Mouse (Mus musculus): ENCODE results near the gene Slc7a14. TPM values are rescaled to one million over a fixed set of nuclear protein-coding genes. Genes with fewer than 3 reads are reported as not detected.

Gene Slc7a14
- polyA plus RNA-seq, 1 experiment from 2014 or later, result 0.15 TPM

DNA sequence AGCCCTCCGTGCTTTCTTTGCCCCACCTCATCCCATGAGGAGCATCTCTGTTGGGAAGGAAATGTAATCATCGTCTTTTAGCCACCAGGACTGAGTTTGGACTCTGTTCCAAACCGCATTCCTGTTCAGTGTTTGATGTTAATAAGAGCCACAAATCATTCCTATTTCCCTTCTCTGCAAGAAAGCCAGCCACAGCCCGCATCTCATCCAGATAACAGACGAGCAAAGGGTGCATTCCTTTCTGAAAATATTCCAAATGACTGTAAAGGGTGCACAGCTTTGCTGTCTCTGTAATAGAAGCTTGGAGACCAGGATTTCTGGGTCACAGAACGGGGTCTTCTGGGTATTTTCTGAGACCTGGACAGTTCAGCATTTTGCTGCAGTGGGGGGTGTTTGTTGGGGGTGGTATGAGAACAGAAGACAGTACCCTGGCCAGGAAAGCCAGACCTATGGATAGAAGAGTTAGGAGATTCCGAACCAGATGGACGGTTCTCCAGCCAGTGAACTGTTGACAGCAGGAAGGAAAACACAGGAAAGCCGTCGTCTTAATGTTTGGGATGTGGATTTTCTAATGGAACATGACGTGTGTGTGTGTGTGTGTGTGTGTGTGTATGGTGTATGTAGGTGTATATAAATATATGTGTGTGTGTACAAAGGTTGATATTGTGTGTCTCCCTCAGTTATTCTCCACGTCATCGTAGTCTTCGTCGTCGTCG lies 110.9 kb downstream of the Slc7a14 start:
- H3K4me3 ChIP-seq (ENCODE audit: low read depth, low read length), result no peak overlapping the region
- 79% methylated on average over 17 of the region's 17 CpGs for WGBS
- no peaks in the 10 kb centered on the region for H3K36me3 ChIP-seq (replicated peaks; ENCODE audit: control insufficient read depth, insufficient read depth, low read depth, low read length)
- H3K9me3 ChIP-seq (replicated peaks; ENCODE audit: control insufficient read depth, low read length), result no peaks in the 10 kb centered on the region
- ATAC-seq (replicated peaks; ENCODE audit: insufficient number of reproducible peaks, low FRiP score, low TSS enrichment, low read depth) (no peak), DNase-seq (ENCODE audit: low spot score) (no peak)
- H3K9ac ChIP-seq (replicated peaks; ENCODE audit: low read length), result no peak overlapping the region
- H3K27ac ChIP-seq (replicated peaks; ENCODE audit: low read depth, low read length), result no peak overlapping the region
- no peak overlapping the region for H3K4me2 ChIP-seq (ENCODE audit: low read depth, low read length)
- no peaks in the 10 kb centered on the region for H3K27me3 ChIP-seq (ENCODE audit: control insufficient read depth, insufficient read depth, low read length)
- H3K4me1 ChIP-seq (ENCODE audit: control insufficient read depth, insufficient read depth, low read length), result no peaks in the 10 kb centered on the region

GRCm38 (mm10) chr3:31191402-31191801 lies 118.8 kb downstream of the Slc7a14 start:
- Histone ChIP-seq H3K36me3 (replicated peaks; ENCODE audit: control insufficient read depth, insufficient read depth, low read depth, low read length) (no peaks in the 10 kb centered on the region), H3K27me3 (ENCODE audit: control insufficient read depth, insufficient read depth, low read length) (no peaks in the 10 kb centered on the region), H3K4me3 (ENCODE audit: low read depth, low read length) (no peak overlapping the region), H3K4me2 (ENCODE audit: low read depth, low read length) (no peak overlapping the region), H3K27ac (replicated peaks; ENCODE audit: low read depth, low read length) (no peak overlapping the region), H3K9me3 (replicated peaks; ENCODE audit: control insufficient read depth, low read length) (no peaks in the 10 kb centered on the region), H3K9ac (replicated peaks; ENCODE audit: low read length) (no peak overlapping the region), H3K4me1 (ENCODE audit: control insufficient read depth, insufficient read depth, low read length) (no peaks in the 10 kb centered on the region)
- 48% methylated on average over 10 of the region's 10 CpGs for WGBS
- no peak for ATAC-seq (replicated peaks; ENCODE audit: insufficient number of reproducible peaks, low FRiP score, low TSS enrichment, low read depth)
- peak; percentile 69 for DNase-seq (ENCODE audit: low spot score)

- 87% methylated on average over 7 of the region's 7 CpGs for WGBS
- Histone ChIP-seq H3K4me2 (ENCODE audit: low read depth, low read length) (no peak overlapping the region), H3K4me1 (ENCODE audit: control insufficient read depth, insufficient read depth, low read length) (no peaks in the 10 kb centered on the region), H3K27me3 (ENCODE audit: control insufficient read depth, insufficient read depth, low read length) (no peaks in the 10 kb centered on the region), H3K4me3 (ENCODE audit: low read depth, low read length) (no peak overlapping the region), H3K9me3 (replicated peaks; ENCODE audit: control insufficient read depth, low read length) (no peaks in the 10 kb centered on the region), H3K9ac (replicated peaks; ENCODE audit: low read length) (no peak overlapping the region), H3K27ac (replicated peaks; ENCODE audit: low read depth, low read length) (no peak overlapping the region), H3K36me3 (replicated peaks; ENCODE audit: control insufficient read depth, insufficient read depth, low read depth, low read length) (no peaks in the 10 kb centered on the region)
- DNase-seq (ENCODE audit: low spot score) (no peak), ATAC-seq (replicated peaks; ENCODE audit: insufficient number of reproducible peaks, low FRiP score, low TSS enrichment, low read depth) (no peak)
These were observed 119.8 kb downstream of the Slc7a14 start for GRCm38 (mm10) chr3:31190342-31190741.

DNA sequence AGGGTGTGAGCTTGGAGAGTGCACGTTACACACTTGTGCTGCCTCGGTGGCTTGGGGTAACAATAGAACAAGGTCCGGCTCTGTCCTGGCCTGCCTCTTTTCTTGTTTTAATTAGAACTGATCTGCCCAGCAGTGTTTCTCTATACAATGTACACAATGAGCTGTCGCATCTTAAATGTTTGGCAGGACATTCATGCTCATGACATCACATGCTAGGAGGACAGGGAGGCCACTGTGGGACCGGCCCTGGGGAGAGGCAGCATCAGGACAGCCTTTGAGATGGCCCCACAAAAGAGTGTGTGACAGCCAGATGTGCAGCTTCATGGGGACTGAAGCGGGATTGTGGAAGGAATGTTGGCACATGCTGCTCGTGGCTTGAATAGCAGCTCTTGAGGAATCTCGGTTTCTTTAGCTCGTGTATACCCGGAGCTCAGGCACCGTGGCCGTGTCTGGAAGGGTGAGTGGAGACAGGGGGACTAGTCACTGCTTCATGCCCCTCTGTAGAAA lies 143.8 kb downstream of the Slc7a14 start:
- H3K4me2 ChIP-seq (ENCODE audit: low read depth, low read length), result no peak overlapping the region
- ATAC-seq (replicated peaks; ENCODE audit: insufficient number of reproducible peaks, low FRiP score, low TSS enrichment, low read depth) (peak; percentile 77), DNase-seq (ENCODE audit: low spot score) (no peak)
- 48% methylated on average over 12 of the region's 12 CpGs for WGBS
- no peaks in the 10 kb centered on the region for H3K36me3 ChIP-seq (replicated peaks; ENCODE audit: control insufficient read depth, insufficient read depth, low read depth, low read length)
- no peaks in the 10 kb centered on the region for H3K27me3 ChIP-seq (ENCODE audit: control insufficient read depth, insufficient read depth, low read length)
- no peak overlapping the region for H3K27ac ChIP-seq (replicated peaks; ENCODE audit: low read depth, low read length)
- no peaks in the 10 kb centered on the region for H3K9me3 ChIP-seq (replicated peaks; ENCODE audit: control insufficient read depth, low read length)
- H3K9ac ChIP-seq (replicated peaks; ENCODE audit: low read length), result no peak overlapping the region
- H3K4me3 ChIP-seq (ENCODE audit: low read depth, low read length), result no peak overlapping the region
- H3K4me1 ChIP-seq (ENCODE audit: control insufficient read depth, insufficient read depth, low read length), result no peaks in the 10 kb centered on the region

DNA sequence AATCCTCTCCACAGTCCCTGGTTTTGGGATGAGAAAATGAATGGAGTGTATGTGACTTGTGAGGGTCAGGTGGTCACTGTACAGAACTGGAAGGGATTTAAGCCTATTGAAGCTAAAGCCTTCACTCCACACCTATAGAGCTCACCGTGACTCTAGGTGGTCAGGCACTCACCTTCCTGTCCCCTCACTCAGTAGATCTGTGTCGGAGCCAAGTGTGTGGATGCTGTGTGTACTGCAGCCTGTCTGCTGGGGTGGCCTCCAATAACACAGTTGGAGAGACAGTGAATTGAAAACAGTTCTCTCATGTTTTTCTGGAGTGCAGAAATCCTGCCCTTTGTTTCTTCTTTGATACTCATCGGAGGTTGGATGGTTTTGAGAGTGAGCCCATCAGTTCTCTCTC lies 144.4 kb downstream of the Slc7a14 start:
- Histone ChIP-seq H3K27ac (replicated peaks; ENCODE audit: low read depth, low read length) (no peak overlapping the region), H3K4me2 (ENCODE audit: low read depth, low read length) (no peak overlapping the region), H3K4me3 (ENCODE audit: low read depth, low read length) (no peak overlapping the region), H3K9ac (replicated peaks; ENCODE audit: low read length) (no peak overlapping the region), H3K9me3 (replicated peaks; ENCODE audit: control insufficient read depth, low read length) (no peaks in the 10 kb centered on the region), H3K4me1 (ENCODE audit: control insufficient read depth, insufficient read depth, low read length) (no peaks in the 10 kb centered on the region), H3K27me3 (ENCODE audit: control insufficient read depth, insufficient read depth, low read length) (no peaks in the 10 kb centered on the region), H3K36me3 (replicated peaks; ENCODE audit: control insufficient read depth, insufficient read depth, low read depth, low read length) (no peaks in the 10 kb centered on the region)
- DNase-seq (ENCODE audit: low spot score), result no peak
- whole genome bisulfite sequencing, result 62% methylated on average over 3 of the region's 3 CpGs
- ATAC-seq (replicated peaks; ENCODE audit: insufficient number of reproducible peaks, low FRiP score, low TSS enrichment, low read depth), result no peak

- Histone ChIP-seq H3K9ac (replicated peaks; ENCODE audit: low read length) (no peak overlapping the region), H3K27ac (replicated peaks; ENCODE audit: low read depth, low read length) (no peak overlapping the region), H3K4me2 (ENCODE audit: low read depth, low read length) (no peak overlapping the region), H3K4me1 (ENCODE audit: control insufficient read depth, insufficient read depth, low read length) (no peaks in the 10 kb centered on the region), H3K4me3 (ENCODE audit: low read depth, low read length) (no peak overlapping the region), H3K27me3 (ENCODE audit: control insufficient read depth, insufficient read depth, low read length) (no peaks in the 10 kb centered on the region), H3K9me3 (replicated peaks; ENCODE audit: control insufficient read depth, low read length) (no peaks in the 10 kb centered on the region), H3K36me3 (replicated peaks; ENCODE audit: control insufficient read depth, insufficient read depth, low read depth, low read length) (no peaks in the 10 kb centered on the region)
- ATAC-seq (replicated peaks; ENCODE audit: insufficient number of reproducible peaks, low FRiP score, low TSS enrichment, low read depth) (no peak), DNase-seq (ENCODE audit: low spot score) (no peak)
- WGBS, result 93% methylated on average over 14 of the region's 14 CpGs
These were observed 147.3 kb downstream of the Slc7a14 start for GRCm38 (mm10) chr3:31162860-31163259.

DNA sequence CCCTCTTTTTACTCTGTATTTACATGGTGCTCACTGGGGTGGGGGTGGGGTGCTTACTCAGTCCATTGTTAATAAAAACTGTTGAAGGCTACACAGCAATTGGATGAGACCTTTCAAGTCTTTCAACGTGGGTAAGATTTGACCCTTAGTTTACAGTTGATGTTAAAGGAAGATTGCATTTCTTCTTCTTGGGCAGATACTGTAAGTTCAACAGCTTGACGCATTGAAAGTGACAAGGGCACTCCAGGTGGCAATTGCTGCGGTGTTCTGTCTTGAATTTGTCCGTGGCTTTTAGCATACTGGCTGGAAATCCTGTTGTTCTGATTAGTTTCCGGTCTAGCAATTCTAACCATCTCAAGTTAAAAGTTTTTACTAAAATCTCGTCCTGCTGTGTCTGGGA lies 148.8 kb downstream of the Slc7a14 start:
- H3K36me3 ChIP-seq (replicated peaks; ENCODE audit: control insufficient read depth, insufficient read depth, low read depth, low read length), result no peaks in the 10 kb centered on the region
- no peak overlapping the region for H3K4me3 ChIP-seq (ENCODE audit: low read depth, low read length)
- no peak overlapping the region for H3K27ac ChIP-seq (replicated peaks; ENCODE audit: low read depth, low read length)
- 20% methylated on average over 6 of the region's 6 CpGs for WGBS
- H3K4me1 ChIP-seq (ENCODE audit: control insufficient read depth, insufficient read depth, low read length), result no peaks in the 10 kb centered on the region
- H3K4me2 ChIP-seq (ENCODE audit: low read depth, low read length), result no peak overlapping the region
- no peaks in the 10 kb centered on the region for H3K27me3 ChIP-seq (ENCODE audit: control insufficient read depth, insufficient read depth, low read length)
- DNase-seq (ENCODE audit: low spot score) (peak; percentile 54), ATAC-seq (replicated peaks; ENCODE audit: insufficient number of reproducible peaks, low FRiP score, low TSS enrichment, low read depth) (no peak)
- no peaks in the 10 kb centered on the region for H3K9me3 ChIP-seq (replicated peaks; ENCODE audit: control insufficient read depth, low read length)
- no peak overlapping the region for H3K9ac ChIP-seq (replicated peaks; ENCODE audit: low read length)

DNA sequence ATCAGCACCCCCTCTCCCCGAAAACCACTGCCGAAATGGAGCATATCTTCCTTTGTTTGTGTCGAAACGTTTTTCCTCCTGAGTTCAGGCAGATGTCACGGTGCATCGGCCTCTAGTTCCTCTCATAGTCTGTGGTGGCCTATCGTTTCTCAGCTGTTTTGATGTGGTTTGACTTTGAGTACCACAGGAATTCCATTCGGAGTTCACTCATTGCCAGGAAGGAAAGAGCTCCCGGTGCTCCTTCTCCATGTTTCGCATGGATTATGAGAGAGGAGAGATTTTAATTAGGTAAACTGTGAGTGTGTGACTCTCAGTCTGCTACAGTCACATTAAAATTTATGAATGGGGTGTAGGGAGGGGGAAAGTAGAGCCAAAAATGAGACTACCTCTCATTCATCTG lies 150.1 kb downstream of the Slc7a14 start:
- no peaks in the 10 kb centered on the region for H3K27me3 ChIP-seq (ENCODE audit: control insufficient read depth, insufficient read depth, low read length)

More for the DNA sequence above, 150.1 kb downstream of the Slc7a14 start:
- WGBS, result 75% methylated on average over 10 of the region's 10 CpGs
- Histone ChIP-seq H3K9ac (replicated peaks; ENCODE audit: low read length) (no peak overlapping the region), H3K4me1 (ENCODE audit: control insufficient read depth, insufficient read depth, low read length) (no peaks in the 10 kb centered on the region; the same call in 1 of the 2 replicates), H3K4me3 (ENCODE audit: low read depth, low read length) (no peak overlapping the region), H3K36me3 (replicated peaks; ENCODE audit: control insufficient read depth, insufficient read depth, low read depth, low read length) (no peaks in the 10 kb centered on the region), H3K9me3 (replicated peaks; ENCODE audit: control insufficient read depth, low read length) (no peaks in the 10 kb centered on the region), H3K4me2 (ENCODE audit: low read depth, low read length) (no peak overlapping the region), H3K27ac (replicated peaks; ENCODE audit: low read depth, low read length) (no peak overlapping the region)
- ATAC-seq (replicated peaks; ENCODE audit: insufficient number of reproducible peaks, low FRiP score, low TSS enrichment, low read depth), result no peak
- DNase-seq (ENCODE audit: low spot score), result no peak

Measured in embryonic facial prominence, embryonic 11.5 days (tissue).